Mouse (Mus musculus) adrenal gland, postnatal 0 days (tissue): ENCODE data around the gene Ebna1bp2. TPM values are rescaled to one million over a fixed set of nuclear protein-coding genes. Genes with fewer than 3 reads are reported as not detected.

Experiments
- polyA plus RNA-seq: library from polyadenylated mRNA; unstranded; fragments of >200 nt; fragmentation: Nextera tagmentation; extraction: Ambion mirVana; gene quantifications from 2 replicates; pipeline ENCODE4 v1.2.1, GENCODE M21; 2015

Ebna1bp2 gene
- 116 TPM in 2 replicates for polyA plus RNA-seq

DNA sequence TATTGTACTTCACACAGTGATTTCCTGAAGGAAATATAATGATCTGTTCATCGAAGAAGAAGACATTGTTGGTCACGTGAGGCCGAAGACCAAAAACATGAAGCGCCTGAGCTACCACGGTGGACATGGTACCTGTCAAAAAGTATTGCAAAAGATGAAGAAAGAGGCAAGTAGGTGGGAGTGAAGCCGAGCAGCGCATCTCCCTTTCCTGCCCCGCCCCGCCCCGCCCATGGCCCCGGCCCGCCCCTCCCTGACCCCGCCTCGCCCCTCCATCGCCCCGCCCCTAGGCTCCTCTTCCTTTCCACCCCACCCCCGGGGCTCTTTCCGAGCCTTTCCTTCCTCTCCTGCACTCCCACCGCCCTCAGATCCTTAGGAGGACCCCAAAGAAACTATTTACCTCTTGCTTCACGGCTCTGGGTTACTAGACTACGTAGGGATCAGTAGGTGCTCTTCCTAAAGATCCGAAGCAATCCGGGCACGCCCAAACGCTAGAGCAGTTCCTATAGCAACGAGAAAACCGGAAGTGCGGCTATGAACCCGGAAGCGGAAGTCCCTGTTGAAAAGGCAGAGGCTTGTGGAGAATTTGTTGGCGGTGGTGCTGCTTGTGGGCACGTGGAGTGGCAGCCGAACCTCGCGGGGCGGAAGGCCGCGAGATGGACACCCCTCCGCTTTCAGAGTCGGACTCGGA, at the start of gene Ebna1bp2, which contains the start of gene Cfap57:
Gene Ebna1bp2 (plus strand): TSS at position 521 of the 688 bp plus-strand sequence.
Gene Cfap57 (minus strand): TSS at position 499 of the 688 bp plus-strand sequence.

DNA sequence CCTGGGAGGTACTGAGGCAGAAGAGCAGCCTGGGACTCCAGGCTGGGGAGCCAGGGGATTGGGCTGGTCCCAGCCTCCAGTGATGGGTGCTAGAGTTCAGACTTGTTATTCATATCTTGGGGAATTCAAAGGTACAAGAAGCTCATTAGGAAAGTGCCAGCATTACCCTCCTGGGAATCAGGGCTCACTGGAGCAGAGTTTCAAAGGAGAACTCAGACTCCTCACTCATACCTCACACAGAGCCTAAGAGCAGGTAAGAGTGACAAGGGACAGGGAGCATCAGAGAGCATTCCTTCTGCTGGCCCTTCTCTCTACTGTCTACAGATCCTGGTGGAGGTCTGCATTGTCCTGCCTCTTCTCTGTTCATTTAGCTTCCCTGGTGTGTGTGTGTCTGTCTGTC, 38.1 kb downstream of the Ebna1bp2 start, which contains the start of gene Olfr62:
Gene Olfr62 (plus strand): TSS at position 301 of the 400 bp plus-strand sequence.

Other genes with a start within 250 kb of the Ebna1bp2 start
- 2.5 and 3.0 TPM in 2 replicates for gene Szt2, start 211.5 kb upstream of the Ebna1bp2 start, polyA plus RNA-seq
- gene Med8, start 211.5 kb upstream of the Ebna1bp2 start, polyA plus RNA-seq = 52.4 and 78.9 TPM in 2 replicates
- 62.9 and 106 TPM in 2 replicates for gene Elovl1, start 192.7 kb upstream of the Ebna1bp2 start, polyA plus RNA-seq
- gene Cdc20, start 183.4 kb upstream of the Ebna1bp2 start, polyA plus RNA-seq = 36.8 and 46.6 TPM in 2 replicates
- gene Mpl, start 163.3 kb upstream of the Ebna1bp2 start, polyA plus RNA-seq = 0.32 and 0.62 TPM in 2 replicates
- gene Tie1, start 130.7 kb upstream of the Ebna1bp2 start, polyA plus RNA-seq = 12.7 and 25.6 TPM in 2 replicates
- 0.30 and 0.80 TPM in 2 replicates for gene 2610528J11Rik, start 93.8 kb upstream of the Ebna1bp2 start, polyA plus RNA-seq
- gene Tmem125, start 76.8 kb upstream of the Ebna1bp2 start, polyA plus RNA-seq = 0.93 and 1.2 TPM in 2 replicates
- 0.12 and 0.65 TPM in 2 replicates for gene Cfap57, start within 50 bp of the Ebna1bp2 start, polyA plus RNA-seq
- not detected in 2 replicates for gene Olfr62, start 38.2 kb downstream of the Ebna1bp2 start, polyA plus RNA-seq
- not detected in 2 replicates for gene Olfr1342, start 72.0 kb downstream of the Ebna1bp2 start, polyA plus RNA-seq
- not detected in 2 replicates for gene Olfr1341, start 82.7 kb downstream of the Ebna1bp2 start, polyA plus RNA-seq
- gene Olfr1340, start 99.3 kb downstream of the Ebna1bp2 start, polyA plus RNA-seq = not detected in 2 replicates
- gene Olfr1339, start 111.4 kb downstream of the Ebna1bp2 start, polyA plus RNA-seq = not detected in 2 replicates
- not detected in 2 replicates for gene Olfr1338, start 137.9 kb downstream of the Ebna1bp2 start, polyA plus RNA-seq
- gene Olfr1337, start 161.8 kb downstream of the Ebna1bp2 start, polyA plus RNA-seq = not detected in 2 replicates
- not detected in 2 replicates for gene Olfr1335, start 189.1 kb downstream of the Ebna1bp2 start, polyA plus RNA-seq
- not detected in 2 replicates for gene Olfr1333, start 215.5 kb downstream of the Ebna1bp2 start, polyA plus RNA-seq
- not detected in 2 replicates for gene Olfr1331, start 243.8 kb downstream of the Ebna1bp2 start, polyA plus RNA-seq